Mouse (Mus musculus): ENCODE measurements around the gene Rexo4. TPM values are rescaled to one million over a fixed set of nuclear protein-coding genes. Genes with fewer than 3 reads are reported as not detected.

Gene Rexo4
- 16.8 and 17.9 TPM in 2 replicates for polyA plus RNA-seq (2012; rRNA removed)

GRCm38 (mm10) chr2:26963923-26964723, at the start of gene Rexo4:
Rexo4 (minus strand) TSS chr2:26964386.

GRCm38 (mm10) chr2:27009714-27010244, 45.6 kb upstream of the Rexo4 start, which contains the start of gene Cacfd1:
Cacfd1 (plus strand) TSS chr2:27009926.

GRCm38 (mm10) chr2:26973116-26973515, 8.9 kb upstream of the Rexo4 start, which contains the start of gene Adamts13:
Adamts13 (plus strand) TSS chr2:26973416.

GRCm38 (mm10) chr2:26933304-26934055, 30.7 kb downstream of the Rexo4 start, which contains the start of the genes Surf4 and Stkld1:
Surf4 (minus strand) TSS chr2:26933928.
Stkld1 (plus strand) TSS chr2:26934047.

DNA sequence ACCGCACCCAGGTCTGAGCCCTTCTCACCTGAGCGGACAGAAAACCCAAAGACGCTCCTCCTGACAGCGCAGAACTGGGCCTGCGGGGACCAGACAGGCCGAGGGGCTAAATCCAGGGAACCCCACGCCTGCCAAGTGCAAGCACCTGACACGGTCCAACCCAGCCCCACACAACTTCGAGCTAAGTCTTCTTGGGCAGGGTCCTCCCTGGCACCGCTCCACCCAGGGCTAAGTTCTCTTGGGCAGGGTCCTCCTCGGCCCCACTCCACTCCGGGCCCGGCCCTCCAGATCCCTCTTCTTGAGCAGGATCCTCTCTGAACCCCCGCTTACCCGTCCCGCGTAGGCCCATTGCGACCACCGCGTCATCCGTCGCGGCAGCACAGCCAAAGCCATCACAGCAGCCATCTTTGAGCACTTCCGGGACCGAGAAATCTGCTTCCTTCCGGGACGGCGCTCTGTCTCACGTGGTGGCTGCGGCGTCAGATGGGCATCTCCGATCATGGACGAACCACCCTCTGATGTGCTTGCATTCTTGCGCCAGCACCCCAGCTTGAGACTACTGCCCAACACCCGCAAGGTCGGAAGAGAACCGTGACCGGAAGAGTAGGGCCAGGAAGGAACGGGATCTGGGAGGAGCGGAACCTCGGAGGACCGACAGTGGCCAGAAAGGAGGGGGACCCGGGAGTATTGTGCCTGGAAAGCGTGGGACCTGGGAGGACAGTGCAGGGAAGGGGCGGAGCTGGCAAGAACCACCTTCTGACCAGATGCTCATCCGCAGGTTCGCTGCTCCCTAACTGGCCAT, 48.1 kb downstream of the Rexo4 start, which contains the start of the genes Surf2 and Surf1:
Gene Surf2, plus strand, starts transcription at position 441 of the 802 bp plus-strand sequence.
Gene Surf1, minus strand, starts transcription at position 604 of the 802 bp plus-strand sequence.

DNA sequence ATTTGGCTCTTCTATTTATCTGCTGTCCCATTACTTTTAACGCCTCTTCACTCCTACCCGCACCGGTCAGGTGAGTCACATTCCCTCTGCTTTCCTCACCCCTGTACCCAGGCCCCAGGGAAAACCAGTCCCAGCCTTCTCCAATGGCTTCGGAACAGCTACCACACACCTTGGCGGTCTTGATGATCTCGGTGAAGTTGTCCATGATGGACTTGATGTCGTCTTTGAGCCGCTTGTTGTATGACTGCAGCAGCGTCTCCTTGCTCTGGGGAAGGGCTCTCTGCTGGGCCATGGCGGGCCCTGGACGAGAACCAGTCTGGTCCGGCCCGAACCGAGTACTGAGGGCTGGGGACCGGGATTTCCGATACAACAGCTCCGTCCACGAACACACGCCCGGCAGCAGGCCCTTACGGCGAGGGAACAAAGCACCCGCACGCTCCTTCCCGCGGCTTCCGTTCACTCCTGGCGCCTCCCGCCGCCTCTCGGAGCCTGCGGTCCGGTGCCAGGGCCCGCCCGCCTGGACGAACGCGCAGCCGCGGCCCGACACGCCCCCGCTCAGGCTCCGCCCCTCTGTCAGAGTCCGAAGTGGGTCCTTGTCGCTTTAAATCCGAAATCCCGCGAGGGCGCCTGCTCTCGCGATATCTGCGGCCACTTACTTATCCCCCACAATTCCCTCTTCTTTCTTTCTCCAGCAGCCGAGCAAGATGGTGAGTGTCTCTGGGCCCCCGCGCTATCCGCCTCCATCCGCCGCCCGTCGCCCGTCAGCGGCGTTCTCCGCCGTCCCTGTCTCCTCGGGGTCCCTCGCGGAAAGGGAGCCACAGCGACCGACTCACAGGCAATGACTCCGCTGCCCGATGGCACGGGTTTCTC, 53.8 kb downstream of the Rexo4 start, which contains the start of the genes Med22 and Rpl7a:
Gene Med22, minus strand, starts transcription at position 554 of the 870 bp plus-strand sequence.
Gene Rpl7a, plus strand, starts transcription at position 641 of the 870 bp plus-strand sequence.

Other genes with a start within 250 kb of the Rexo4 start
- gene Abo, start 99.4 kb downstream of the Rexo4 start, polyA plus RNA-seq (2012; rRNA removed): not detected in 2 replicates
- 7.7 and 8.0 TPM in 2 replicates for gene Surf6, start 61.5 kb downstream of the Rexo4 start, polyA plus RNA-seq (2012; rRNA removed)
- gene Med22, start 53.7 kb downstream of the Rexo4 start, polyA plus RNA-seq (2012; rRNA removed): 12.9 and 14.0 TPM in 2 replicates
- 985 and 1,167 TPM in 2 replicates for gene Rpl7a, start 53.6 kb downstream of the Rexo4 start, polyA plus RNA-seq (2012; rRNA removed)
- 18.9 and 19.1 TPM in 2 replicates for gene Surf2, start 48.0 kb downstream of the Rexo4 start, polyA plus RNA-seq (2012; rRNA removed)
- gene Surf1, start 47.9 kb downstream of the Rexo4 start, polyA plus RNA-seq (2012; rRNA removed): 28.3 and 28.7 TPM in 2 replicates
- gene Surf4, start 30.5 kb downstream of the Rexo4 start, polyA plus RNA-seq (2012; rRNA removed): 82.5 and 83.9 TPM in 2 replicates
- 0.02 and 0.06 TPM in 2 replicates for gene Stkld1, start 30.3 kb downstream of the Rexo4 start, polyA plus RNA-seq (2012; rRNA removed)
- 2.7 and 3.2 TPM in 2 replicates for gene Adamts13, start 9.0 kb upstream of the Rexo4 start, polyA plus RNA-seq (2012; rRNA removed)
- gene Cacfd1, start 45.5 kb upstream of the Rexo4 start, polyA plus RNA-seq (2012; rRNA removed): 24.3 and 25.3 TPM in 2 replicates
- gene Slc2a6, start 63.6 kb upstream of the Rexo4 start, polyA plus RNA-seq (2012; rRNA removed): 0.36 and 0.44 TPM in 2 replicates
- 0.02 TPM in 1 of 2 replicates, not detected in the other for gene Mymk, start 107.8 kb upstream of the Rexo4 start, polyA plus RNA-seq (2012; rRNA removed)
- gene Adamtsl2, start 115.0 kb upstream of the Rexo4 start, polyA plus RNA-seq (2012; rRNA removed): 1.8 and 2.7 TPM in 2 replicates
- gene Fam163b, start 178.1 kb upstream of the Rexo4 start, polyA plus RNA-seq (2012; rRNA removed): 0.01 TPM in 1 of 2 replicates, not detected in the other
- gene Dbh, start 200.8 kb upstream of the Rexo4 start, polyA plus RNA-seq (2012; rRNA removed): 0.01 TPM in 1 of 2 replicates, not detected in the other